Mouse (Mus musculus) heart, postnatal 14 days (tissue): Measurements from ENCODE around the gene Vmn2r50. TPM values are rescaled to one million over a fixed set of nuclear protein-coding genes. Genes with fewer than 3 reads are reported as not detected.
"Not testable (repeated sequence)": the region's sequence is repeated elsewhere in the genome, so short reads cannot be mapped to it uniquely, and the experiment has no call there.

ENCODE experiments used
- DNase-seq, 2 experiments: peaks; one replicate each; pipeline ENCODE4 v3.0.0; 2021 to 2022
- intact Hi-C: fragments of 180-260 bp; cut with DNase I; formaldehyde crosslinking; loops from one replicate; pipeline ENCODE4 v1.15.1; 2025
- long read RNA-seq, 2 experiments: library from polyadenylated mRNA; stranded (forward); transcript quantifications; one replicate each; pipeline ENCODE4 v2.0.0; 2021
- total RNA-seq, 2 experiments: library from RNA; stranded (reverse); gene quantifications; 2 replicates each; pipeline ENCODE4 v1.2.3; 2021

The Vmn2r50 gene
- total RNA-seq, result not detected
- long read RNA-seq, experiment 1, result 0 reads
- long read RNA-seq, experiment 2, result 0 reads

DNA sequence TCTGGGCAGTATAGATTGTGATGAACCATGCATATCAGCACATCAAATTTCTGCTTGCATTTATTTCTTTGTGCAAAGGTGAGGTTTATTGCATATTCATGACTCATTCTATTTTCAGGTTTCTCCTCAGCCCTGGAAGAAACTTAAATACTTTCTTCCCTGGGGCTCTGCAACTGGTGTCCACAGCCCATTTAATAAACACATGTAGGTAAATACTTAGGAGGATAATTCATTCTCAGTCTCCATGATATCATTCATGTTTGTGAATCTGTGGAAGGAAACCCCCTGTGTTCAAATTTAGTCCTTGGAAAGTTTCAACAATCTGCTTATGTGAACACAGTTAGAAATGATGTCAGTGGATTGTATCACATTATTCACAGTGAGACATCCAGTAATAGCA lies at the start of gene Vmn2r50:
TSS of gene Vmn2r50 (minus strand) at position 101 of the 400 bp plus-strand sequence.
- DNase-seq, intact Hi-C loops: not testable (repeated sequence)

DNA sequence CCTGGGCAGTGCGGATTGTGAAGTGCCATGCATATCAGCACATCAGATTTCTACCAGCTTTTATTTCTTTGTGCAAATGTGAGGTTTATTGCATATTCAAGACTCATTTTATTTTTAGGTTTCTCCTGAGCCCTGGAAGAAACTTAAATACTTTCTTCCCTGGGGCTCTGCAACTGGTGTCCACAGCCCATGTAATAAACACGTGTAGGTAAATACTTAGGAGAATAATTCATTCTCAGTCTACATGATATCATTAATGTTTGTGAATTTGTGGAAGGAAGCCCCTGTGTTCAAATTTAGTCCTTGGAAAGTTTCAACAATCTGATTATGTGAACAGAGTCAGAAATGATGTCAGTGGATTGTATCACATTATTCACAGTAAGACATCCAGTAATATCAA lies 60.9 kb downstream of the Vmn2r50 start, which contains the start of gene Vmn2r49:
TSS of gene Vmn2r49 (minus strand) at position 101 of the 400 bp plus-strand sequence.
- intact Hi-C loops, DNase-seq: not testable (repeated sequence)

Other genes with a start within 250 kb of the Vmn2r50 start
- not detected for gene Vmn2r47, start 212.0 kb downstream of the Vmn2r50 start, total RNA-seq
- not detected for gene Vmn2r48, start 99.7 kb downstream of the Vmn2r50 start, total RNA-seq
- gene Vmn2r49, start 61.0 kb downstream of the Vmn2r50 start, total RNA-seq, result not detected
- not detected for gene Vmn2r51, start 52.4 kb upstream of the Vmn2r50 start, total RNA-seq
- not detected for gene Vmn2r52, start 123.3 kb upstream of the Vmn2r50 start, total RNA-seq
- gene Vmn1r66, start 224.7 kb upstream of the Vmn2r50 start, total RNA-seq, result not detected